Mouse (Mus musculus) erythroblast, adult 5-6 weeks (primary cell): ENCODE measurements around the gene Klhl12. TPM values are rescaled to one million over a fixed set of nuclear protein-coding genes. Genes with fewer than 3 reads are reported as not detected.
A peak's percentile ranks its signal among the peaks of the same experiment; 100 is the strongest.
"Not testable (repeated sequence)": the region's sequence is repeated elsewhere in the genome, so short reads cannot be mapped to it uniquely, and the experiment has no call there.

Experiments
- ATAC-seq: replicated peaks from 2 replicates; pipeline ENCODE4 v1.8.0; 2016; ENCODE audit warnings: moderate number of reproducible peaks, mild to moderate bottlenecking, moderate TSS enrichment, inconsistent platforms; ENCODE audit not compliant: poor library complexity, low FRiP score, severe bottlenecking
- total RNA-seq, 2 experiments: library from RNA; stranded (forward) in 1 of 2; stranded (reverse) in 1 of 2; fragments of 150-400 nt in 1 of 2; fragments of 200-764, 138-1000 nt in 1 of 2; gene quantifications; 2 replicates each; pipeline versions ENCODE4 v1.2.3 to v1.2.4; 2015 to 2017; ENCODE audit warnings: low replicate concordance in 2 of 2

The Klhl12 gene
- total RNA-seq (2015; ENCODE audit: low replicate concordance) (226 and 242 TPM in 2 replicates), total RNA-seq (2017; ENCODE audit: low replicate concordance) (369 and 410 TPM in 2 replicates)

DNA sequence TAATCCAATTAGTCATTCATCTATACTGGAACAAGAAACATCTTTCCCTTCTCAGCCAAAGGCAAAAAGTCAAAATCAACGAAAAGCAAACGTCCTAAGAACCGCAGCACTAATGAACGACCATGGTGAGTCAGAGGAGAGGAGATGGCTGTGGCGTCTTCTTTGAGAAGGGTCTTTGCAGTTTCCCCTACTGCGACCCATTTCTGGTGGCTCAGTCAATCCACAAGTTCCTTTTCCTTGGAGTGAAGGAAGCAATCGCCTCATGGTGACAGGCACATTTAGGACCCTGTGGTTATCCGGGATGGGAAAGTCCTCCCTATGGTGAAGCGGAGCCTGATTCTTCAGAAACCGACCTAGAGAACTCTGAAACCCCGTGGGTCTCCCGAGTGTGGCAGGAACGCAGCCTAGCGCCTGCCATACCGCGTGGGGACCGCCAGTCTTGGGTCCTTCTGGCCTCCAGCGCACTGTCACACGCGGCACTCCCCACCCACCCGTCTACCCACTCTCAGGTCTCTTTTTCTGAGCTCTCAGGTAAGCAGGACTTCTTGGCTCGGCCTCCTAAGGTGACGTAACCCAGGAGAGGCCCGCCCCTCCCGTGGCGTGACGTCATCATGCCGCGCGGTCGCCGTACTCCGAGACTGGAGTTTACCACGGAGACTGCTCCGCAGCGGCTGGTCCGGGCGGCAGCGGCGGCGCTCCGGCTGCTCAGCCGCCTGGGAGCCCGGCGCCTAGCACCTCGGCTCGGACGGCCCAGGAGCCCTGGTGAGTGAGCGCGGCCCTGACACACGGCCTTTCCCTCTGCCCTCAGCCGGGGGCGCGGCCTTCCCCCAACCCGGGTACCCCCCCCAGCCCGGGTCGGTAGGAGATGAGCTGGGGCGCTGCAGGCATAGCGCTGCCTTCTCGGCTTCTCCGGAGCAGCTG lies at the start of gene Klhl12:
TSS of gene Klhl12 (plus strand) at position 628 of the 921 bp plus-strand sequence.
- peak; percentile 85 for ATAC-seq

DNA sequence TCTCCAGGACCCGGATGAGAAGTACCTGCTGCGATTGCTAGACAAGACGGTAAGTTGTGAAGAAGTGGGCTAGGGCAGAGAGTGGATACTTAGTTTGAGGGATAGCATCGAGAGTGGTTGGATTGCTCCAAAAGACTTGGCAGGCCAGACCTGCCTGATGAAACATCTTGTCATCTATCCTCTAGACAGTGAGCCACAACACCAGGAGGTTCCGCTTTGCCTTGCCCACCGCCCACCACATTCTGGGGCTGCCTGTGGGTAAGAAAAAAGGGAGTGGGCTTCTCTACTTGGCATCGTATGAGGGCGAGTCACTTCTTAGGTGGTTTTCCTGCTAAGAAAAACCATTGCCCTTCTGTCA lies 48.9 kb upstream of the Klhl12 start:
- no peak for ATAC-seq

DNA sequence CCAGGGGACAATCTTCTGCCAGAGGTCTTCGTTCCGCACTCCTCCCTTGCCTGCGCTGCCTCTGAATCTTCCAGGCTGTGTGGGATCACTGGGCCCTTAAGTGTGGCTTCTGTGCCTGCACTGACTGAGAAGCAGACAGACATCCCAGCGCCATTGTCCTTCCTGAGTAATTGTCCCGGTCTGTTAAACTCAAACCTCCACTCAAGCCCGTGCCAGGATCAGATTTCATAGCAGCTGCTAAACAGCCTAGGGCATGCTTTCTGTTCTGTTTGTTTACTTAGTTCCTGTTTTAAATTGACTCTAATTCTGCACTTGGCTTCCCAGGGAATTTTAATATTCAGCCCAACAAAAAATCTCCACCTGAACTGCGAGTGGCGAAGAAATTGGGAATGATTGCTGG lies 47.3 kb upstream of the Klhl12 start:
- ATAC-seq: no peak

DNA sequence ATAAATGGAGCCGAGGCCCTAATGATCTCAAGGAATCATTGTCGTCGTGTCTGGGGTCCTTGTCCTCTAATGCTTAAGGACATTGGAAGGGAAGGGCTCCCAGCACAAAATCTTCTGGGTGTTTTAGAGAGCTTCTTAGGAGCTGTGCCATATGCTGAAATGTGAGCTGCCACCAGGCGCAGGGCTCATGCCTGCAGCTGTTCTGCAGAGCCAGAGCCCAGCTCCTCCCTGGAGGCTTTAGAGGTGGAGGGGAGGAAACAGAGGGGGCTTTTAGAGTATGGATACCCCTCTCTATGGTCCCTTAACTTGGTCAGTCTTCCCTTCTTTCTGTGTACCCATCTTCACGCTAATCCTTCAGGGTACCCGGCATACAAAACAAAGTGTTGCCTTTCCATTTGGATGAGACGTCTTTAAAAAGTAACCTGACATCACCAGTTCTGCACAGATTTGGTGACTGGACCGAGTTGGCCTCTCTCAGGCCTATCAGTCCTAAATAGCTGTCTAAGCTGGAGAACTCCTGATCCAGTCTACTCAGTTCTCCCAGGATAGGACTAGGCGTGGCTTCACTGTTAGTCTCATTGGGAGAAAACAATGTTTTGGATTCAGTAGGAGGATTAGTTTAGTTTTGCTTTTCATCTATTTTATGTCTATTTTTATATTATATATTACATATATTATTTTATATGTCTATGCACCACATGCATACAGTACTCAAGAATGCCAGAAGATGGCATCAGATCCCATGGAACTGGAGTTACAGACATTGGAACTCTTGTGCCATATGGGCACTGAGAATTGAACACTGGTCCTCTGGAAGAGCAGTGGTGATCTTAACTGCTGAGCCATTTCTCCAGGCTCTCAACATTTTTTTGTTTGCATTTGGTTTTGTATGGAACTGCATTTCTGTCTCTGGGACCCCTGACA lies 43.4 kb upstream of the Klhl12 start:
- no peak for ATAC-seq

DNA sequence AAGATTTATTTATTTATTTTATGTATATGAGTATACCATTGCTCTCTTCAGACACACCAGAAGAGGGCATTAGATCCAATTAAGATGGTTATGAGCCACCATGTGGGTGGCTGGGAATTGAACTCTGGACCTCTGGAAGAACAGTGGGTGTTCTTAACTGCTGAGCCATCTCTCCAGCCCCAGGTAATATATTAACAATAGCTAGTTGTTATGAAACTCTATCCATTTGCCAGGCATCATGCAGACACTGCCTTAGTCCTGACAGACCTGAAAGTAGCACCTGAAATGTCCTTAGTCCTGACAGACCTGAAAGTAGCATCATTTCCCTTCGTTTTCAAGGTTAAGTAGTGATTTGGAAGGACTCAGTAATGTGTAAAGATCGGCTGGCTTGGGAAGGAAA lies 41.3 kb upstream of the Klhl12 start:
- ATAC-seq: no peak

DNA sequence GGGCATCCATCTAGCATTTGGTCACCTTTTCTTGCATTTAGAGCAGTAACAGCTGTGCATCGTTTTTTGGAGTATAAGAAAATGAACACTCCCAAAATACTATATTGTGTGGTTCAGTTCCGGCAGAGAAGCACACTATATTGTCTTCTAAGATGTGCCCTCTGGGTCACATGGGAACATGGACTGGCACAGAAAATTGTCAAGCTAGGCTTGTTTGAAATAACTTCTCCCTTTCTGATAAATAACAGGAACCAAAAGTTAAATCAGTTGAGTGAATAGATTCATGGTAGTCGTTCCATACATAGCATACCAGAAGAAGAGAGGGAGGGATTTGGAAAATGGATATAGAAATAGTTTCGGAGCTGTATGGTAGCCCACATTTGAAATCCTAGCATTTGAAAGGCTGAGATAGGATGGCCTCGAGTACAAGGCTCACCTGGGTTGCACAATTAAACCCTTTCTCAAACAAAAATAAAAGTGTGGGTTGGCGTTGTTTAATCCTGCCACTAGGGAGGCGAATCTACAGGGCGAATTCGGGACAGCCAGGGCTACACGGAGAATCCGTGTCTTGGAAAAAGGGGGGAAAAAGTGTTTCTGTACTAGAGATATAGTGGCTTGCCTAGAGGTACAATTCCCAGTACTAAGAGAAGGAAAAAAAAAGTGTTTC lies 40.7 kb upstream of the Klhl12 start:
- peak; percentile 40 for ATAC-seq

DNA sequence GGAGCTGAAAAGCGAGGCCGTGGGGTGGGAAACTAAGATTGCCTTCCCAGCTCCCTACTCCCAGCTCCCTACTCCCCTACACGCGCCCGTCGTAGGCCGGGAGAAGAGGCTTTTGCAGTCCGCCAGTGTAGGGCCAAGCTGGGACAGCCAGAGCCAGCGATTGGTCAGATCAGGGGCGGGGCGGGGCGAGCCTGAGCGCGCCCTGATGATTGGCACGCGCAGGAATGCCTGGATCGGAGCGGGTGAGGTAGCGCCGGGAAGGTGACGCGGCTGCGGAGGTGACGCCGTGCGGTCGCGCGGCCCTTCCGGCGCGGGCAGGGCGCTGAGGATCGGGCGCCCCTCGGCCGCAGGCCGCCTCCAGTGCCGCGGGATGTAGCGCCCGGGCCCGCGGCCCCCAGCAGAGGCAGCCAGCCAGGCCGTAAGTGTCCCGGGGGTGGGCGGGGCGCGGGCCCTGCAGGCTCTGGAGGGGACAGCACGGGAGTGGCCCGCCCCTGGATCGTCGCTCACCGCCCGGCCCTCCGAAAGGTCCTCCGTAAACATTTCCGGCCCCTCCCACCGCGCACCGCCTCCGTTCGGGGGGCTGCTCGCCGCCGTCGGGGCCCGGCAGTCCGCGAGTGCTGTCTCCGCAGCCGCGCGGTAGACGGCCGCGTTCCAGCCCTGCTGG lies 40.0 kb upstream of the Klhl12 start, which contains the start of gene Adipor1:
TSS of gene Adipor1 (plus strand) at position 211 of the 664 bp plus-strand sequence.
- peak; percentile 90 for ATAC-seq

DNA sequence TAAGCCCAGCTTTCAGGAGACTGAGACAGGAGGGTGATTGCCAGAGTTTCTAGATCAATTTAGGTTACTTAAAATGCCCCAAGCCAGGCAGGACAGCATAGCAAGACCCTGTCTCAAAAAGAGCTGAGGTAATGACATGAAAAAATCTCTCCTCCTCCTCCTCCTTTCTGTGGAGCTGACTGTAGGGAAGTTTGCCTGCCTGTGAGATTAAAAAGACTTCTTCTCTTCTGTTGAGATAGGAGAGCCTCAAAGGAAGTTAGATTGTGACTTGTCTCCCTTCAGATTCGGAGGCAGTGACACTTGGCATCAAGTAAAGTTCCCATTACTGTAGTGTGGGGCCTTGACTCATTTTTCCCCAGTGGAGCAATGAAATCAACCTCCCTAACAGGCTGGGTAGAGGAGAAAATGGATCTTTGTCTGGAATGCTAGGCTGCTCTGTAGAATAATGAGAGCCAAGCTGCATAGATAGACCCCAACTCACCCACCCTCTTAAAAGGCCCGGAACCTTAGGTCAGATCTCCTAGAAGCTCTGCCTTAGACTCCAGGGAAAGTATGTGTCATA lies 36.8 kb upstream of the Klhl12 start:
- no peak for ATAC-seq

DNA sequence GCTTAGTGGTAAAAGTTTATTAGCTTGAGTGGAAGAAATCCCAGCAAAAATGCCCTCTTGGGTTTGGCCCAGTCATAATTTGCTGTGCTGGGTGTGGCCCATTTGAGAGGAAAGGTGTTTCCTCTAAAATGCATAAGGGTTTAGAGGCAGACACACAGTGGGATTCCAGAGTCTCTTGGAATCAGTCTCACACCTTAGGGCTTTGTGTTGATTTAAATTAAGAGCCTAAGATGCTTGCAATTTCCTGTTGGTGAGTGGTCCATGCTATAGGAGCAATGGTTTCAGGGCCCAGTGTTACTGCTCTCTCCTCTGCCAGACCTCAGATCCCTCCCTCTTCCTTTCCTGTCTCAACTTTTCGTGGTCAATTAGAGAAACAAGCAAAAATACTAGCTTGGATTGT lies 36.2 kb upstream of the Klhl12 start:
- no peak for ATAC-seq

DNA sequence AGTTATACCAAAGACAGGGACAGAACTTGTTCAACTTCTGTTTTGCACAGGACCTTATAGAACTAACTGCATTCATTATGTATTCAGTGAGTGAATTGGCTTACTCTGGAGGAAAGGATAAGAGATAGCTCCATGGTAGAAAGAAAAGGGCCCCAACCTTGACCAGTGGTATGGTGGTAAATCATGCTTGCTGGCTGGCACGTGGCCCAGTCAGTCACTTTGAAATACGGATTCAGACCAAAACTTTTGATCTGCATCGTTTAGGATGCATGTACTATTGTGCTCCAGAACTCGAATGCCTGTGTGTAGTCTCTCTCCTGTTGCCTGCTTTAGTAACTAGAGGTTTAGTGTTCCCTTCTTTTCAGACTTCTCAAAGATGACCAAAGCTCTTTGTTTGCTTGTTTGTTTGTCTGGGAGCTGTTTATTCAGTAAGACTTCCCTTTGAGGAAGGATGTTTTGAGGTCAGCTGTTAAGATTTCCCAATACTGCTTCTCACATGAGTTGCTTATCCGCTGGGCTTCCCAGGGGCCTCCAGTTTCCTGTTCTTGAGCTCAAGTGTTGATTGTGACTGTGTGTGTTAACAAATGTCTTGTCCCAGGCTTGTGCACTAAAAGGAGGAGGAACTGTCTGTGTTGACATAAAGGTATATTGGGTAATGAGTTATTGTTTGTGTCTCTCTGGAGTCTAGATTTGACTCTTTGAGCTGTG lies 35.4 kb upstream of the Klhl12 start:
- no peak for ATAC-seq

DNA sequence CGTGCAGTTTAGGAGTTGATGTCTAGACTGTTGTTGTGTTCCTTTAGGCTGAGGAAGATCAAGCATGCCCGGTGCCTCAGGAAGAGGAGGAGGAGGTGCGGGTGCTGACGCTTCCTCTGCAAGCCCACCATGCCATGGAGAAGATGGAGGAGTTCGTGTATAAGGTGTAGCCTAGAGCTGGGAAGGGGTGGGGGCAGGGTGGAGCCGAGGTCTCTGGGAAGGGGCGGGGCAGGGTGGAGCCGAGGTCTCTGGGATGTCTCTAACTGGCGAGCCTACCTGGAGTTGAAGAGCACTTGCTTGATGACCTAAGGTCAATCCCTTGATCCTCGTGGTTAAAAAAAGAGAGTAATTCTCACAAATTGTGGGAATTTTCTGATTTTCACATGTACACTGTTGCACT lies 31.4 kb upstream of the Klhl12 start:
- peak; percentile 62 for ATAC-seq

DNA sequence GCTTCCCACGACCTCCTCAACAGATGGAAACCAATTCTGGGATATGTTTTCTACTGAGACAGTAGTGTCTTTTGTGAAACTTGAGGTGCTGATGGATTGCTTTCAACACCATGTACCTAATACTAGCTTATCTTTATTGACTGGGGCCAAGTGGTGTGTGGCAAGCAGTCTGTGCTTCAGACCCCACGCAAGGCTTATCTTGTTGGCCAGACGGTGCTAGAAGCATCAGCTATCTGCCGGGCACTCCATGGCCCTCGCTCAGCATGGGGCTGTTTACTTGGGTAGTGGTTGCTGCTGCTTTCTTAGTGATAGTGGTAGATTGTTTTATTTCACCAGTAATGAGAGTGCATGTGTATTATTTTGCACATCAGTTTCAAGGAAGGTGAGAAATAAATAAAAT lies 29.0 kb upstream of the Klhl12 start:
- ATAC-seq: peak; percentile 92

DNA sequence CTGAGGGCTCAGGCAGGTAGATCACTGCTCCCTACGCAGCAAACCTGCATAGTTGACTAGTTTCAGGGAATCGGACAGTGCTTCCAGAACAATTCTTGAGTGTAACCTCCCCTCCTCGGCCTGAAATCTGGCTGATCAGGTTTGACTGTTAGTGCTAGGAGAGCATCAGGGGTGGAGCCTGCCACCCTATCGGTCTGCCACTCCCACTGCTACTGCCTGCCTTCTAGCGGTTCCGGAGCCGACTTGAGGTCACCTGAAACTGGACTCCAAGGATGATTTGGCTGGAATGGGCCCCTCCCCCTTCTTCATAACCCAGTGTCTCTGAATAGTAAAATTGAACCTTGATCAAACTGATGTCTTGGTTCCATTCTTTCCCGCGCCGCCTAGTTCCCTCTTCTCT lies 22.3 kb upstream of the Klhl12 start:
- ATAC-seq: no peak

DNA sequence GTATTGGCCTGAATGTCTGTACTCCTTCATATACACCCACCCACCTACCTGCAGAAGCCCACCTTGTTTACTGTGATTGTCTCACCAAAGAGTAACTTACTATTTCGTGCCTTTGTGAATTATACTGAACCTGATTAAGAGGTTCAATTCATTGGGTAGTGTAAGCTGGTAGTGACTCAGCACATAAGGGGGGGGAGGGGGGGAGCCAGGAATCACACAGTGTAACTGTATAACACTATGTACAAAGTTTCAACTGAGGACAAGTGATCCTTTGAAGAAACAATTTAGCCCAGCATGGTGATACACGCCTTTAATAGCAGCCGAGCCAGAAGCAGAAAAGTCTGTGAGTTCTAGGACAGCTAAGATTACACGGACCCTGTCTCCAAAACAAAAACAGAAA lies 21.9 kb upstream of the Klhl12 start:
- no peak for ATAC-seq

DNA sequence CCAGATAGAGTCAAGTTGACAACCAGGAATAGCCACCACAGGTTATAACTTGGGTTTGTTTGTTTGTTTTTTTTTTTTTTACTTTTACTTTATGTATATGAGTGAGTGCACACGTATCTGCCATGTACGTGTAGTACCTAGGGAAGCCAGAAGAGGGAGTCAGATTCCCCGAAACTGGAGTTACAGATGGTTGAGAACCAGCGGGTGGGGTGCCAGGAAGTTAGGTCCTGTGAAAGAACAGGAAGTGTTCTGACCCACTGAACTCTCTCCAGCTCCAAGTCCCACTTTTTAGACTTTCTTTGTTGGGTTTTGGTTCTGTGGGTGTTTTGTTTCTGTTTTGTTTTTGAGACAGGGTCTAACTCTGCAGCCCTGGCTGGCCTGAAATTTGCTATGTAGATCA lies 19.9 kb upstream of the Klhl12 start:
- peak; percentile 85 for ATAC-seq

DNA sequence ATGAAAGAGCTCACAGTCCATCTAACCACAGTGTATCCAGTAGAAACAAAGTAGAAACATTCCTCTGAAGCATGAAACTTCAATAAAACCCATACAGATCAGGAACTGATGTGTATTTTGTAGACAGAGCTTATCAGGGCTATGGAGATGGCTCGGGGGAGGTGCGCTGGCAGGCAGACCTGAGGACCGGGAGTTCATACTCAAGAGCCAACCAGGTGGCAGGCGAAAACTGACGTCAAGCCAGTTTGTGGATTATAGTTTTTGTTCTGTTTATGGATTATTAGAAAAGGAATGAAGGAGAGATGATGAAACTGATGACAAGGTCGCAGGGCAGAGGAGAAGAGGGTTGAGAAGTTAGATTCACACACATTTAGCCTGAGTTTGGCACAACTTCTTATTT lies 14.9 kb upstream of the Klhl12 start:
- ATAC-seq: no peak

DNA sequence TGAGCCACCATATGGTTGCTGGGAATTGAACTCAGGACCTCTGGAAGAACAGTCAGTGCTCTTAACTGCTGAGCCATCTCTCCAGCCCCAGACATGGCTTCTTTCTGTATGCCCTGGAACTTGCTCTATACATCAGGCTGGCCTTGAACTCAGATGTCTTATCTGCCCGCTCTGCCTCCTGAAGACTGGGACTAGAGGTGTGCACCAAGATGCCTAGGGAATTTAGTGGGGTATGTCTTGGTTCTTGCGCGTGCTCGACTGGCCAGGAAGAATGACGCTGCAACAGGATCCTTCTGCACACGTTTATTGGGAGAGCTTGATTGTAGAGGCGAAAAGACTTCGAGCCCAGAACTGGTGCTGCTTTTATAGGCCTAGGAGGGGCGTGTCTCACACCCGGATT lies 13.6 kb upstream of the Klhl12 start:
- not testable (repeated sequence) for ATAC-seq

DNA sequence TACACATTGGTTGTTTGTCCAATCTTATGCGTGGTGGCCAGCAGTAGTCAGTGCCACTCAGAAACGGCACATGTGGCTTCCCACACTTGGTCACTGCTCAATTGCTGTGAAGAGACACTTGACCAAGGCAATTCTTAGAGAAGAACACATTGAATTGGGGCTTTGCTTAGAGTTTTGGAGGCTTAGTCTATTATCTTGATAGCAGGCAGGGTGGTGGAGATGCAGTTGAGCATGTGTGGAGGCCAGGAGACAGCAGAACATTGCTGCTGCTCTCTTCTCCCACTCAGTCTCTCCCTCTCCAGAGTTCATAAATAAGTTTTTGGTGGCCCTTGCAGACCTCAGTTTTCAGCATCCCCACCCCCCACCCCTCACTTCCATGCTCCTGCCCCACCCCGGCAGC lies 12.9 kb upstream of the Klhl12 start:
- ATAC-seq: 0 out of 2 replicates have a peak, but pooled peaks have one; percentile 9

DNA sequence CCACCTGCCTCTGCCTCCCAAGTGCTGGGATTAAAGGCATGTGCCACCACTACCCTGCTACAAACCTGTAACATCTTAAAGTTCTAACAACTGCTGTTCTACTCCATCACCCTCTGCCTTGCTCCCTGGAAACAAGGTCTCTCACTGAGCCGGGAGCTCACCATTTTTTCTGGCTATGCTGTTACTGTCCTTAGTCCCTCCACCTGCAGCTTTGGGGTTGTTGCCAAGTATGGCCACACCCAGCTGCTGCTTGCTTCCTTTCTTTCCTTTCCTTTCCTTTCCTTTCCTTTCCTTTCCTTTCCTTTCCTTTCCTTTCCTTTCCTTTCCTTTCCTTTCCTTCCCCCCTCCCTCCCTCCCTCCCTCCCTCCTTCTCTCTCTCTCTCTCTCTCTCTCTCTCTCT lies 12.0 kb upstream of the Klhl12 start:
- ATAC-seq: 0 out of 2 replicates have a peak, but pooled peaks have one; percentile 62
